ENCODE assay signal across 30 mouse cellular contexts in the genomic region with DNA sequence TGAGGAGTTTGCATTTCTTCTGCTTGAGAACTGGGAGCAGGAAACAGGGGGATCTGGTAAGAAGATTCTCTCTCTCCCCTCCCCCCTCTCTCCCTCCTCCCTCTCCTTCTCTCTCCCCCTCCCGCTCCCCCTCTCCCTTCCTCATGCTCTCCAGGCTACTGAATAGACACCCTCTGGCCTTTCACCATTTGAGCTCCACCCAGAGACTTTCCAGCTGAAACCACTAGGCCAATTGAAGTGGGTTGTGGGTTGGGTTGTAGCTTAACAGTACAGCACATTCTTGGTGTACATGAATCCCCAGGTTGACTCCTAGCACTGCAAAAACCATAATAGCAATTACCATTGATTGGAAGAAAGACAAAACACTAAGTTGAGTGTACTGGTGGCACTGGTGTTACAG.
DNase-seq lines count a peak whose midpoint lies in the region; ATAC-seq and TF ChIP-seq lines count a peak whose summit lies in the region.
"Had no signal": no experiment of that assay in that cellular context is flagged by ENCODE, and none has a peak within 500 bp of the region (broad histone marks: within the 10 kb centered on the region; RNA-seq: fewer than 3 reads in every experiment).

No protein-coding gene starts in this region.

- no peaks in the 10 kb centered on the region for H3K9me3 ChIP-seq in embryonic facial prominence, embryonic 15.5 days (replicated peaks)
- H3K9me3 ChIP-seq in embryonic facial prominence, embryonic 10.5 days, result no peaks in the 10 kb centered on the region
- H3K9me3 ChIP-seq in midbrain, postnatal 0 days (ENCODE audit: low read length), result no peaks in the 10 kb centered on the region
- H3K9me3 ChIP-seq: forebrain, embryonic 12.5 days; heart, embryonic 15.5 days; hindbrain, embryonic 12.5 days; liver, embryonic 15.5 days; lung, embryonic 15.5 days; neural tube, embryonic 13.5 days; stomach, embryonic 15.5 days had no signal

- 0 out of 2 replicates have a peak, but pooled peaks cover 5% of the 10 kb centered on the region for H3K4me1 ChIP-seq in embryonic facial prominence, embryonic 15.5 days
- H3K4me1 ChIP-seq in embryonic facial prominence, embryonic 10.5 days, result 0 out of 2 replicates have a peak, but pooled peaks cover 11% of the 10 kb centered on the region
- H3K4me1 ChIP-seq in midbrain, postnatal 0 days (ENCODE audit: insufficient read depth, low read length), result no peaks in the 10 kb centered on the region
- peaks cover 2% of the 10 kb centered on the region; the same call in 1 of the 2 replicates for H3K4me1 ChIP-seq in lung, adult 2 months (ENCODE audit: control insufficient read depth, insufficient read depth, low read length)
- H3K4me1 ChIP-seq: heart, embryonic 15.5 days; hindbrain, embryonic 12.5 days; neural tube, embryonic 13.5 days; stomach, embryonic 15.5 days had no signal

- no peak for TF ChIP-seq CTCF in midbrain, postnatal 0 days (IDR thresholded peaks at IDR 0.05)
- TF ChIP-seq CTCF in lung, adult 2 months (IDR thresholded peaks at IDR 0.05; ENCODE audit: insufficient read depth, low read length), result no peak

- no peak overlapping the region for H3K4me3 ChIP-seq in embryonic facial prominence, embryonic 15.5 days (replicated peaks)
- H3K4me3 ChIP-seq in embryonic facial prominence, embryonic 10.5 days, result no peak overlapping the region
- H3K4me3 ChIP-seq in midbrain, postnatal 0 days (ENCODE audit: low read depth, low read length), result no peak overlapping the region
- no peak overlapping the region for H3K4me3 ChIP-seq in lung, adult 2 months (replicated peaks; ENCODE audit: extremely low read depth, low read depth, low read length)
- H3K4me3 ChIP-seq: forebrain, embryonic 12.5 days; heart, embryonic 15.5 days; hindbrain, embryonic 12.5 days; liver, embryonic 15.5 days; lung, embryonic 15.5 days; myocyte; neural tube, embryonic 13.5 days; stomach, embryonic 15.5 days had no signal

- no peak overlapping the region for H3K9ac ChIP-seq in embryonic facial prominence, embryonic 15.5 days
- H3K9ac ChIP-seq in midbrain, postnatal 0 days (replicated peaks; ENCODE audit: low read length, poor library complexity, severe bottlenecking), result no peak overlapping the region
- H3K9ac ChIP-seq: forebrain, embryonic 12.5 days; heart, embryonic 15.5 days; hindbrain, embryonic 12.5 days; liver, embryonic 15.5 days; lung, embryonic 15.5 days; neural tube, embryonic 13.5 days; stomach, embryonic 15.5 days had no signal

- no peak for TF ChIP-seq POLR2A in lung, adult 2 months (IDR thresholded peaks at IDR 0.05; ENCODE audit: borderline replicate concordance, extremely low read depth, low read depth, low read length)

- H3K4me2 ChIP-seq in embryonic facial prominence, embryonic 15.5 days (replicated peaks), result no peak overlapping the region
- no peak overlapping the region for H3K4me2 ChIP-seq in midbrain, postnatal 0 days (ENCODE audit: low read depth, low read length, poor library complexity, severe bottlenecking)
- H3K4me2 ChIP-seq: forebrain, embryonic 12.5 days; heart, embryonic 15.5 days; hindbrain, embryonic 12.5 days; liver, embryonic 15.5 days; lung, embryonic 15.5 days; midbrain, embryonic 11.5 days; neural tube, embryonic 13.5 days; stomach, embryonic 15.5 days had no signal

- peak overlapping the region; percentile 18; the same call in 1 of the 2 replicates for H3K27ac ChIP-seq in embryonic facial prominence, embryonic 15.5 days (replicated peaks)
- H3K27ac ChIP-seq in embryonic facial prominence, embryonic 10.5 days (replicated peaks), result no peak overlapping the region
- H3K27ac ChIP-seq in midbrain, postnatal 0 days (ENCODE audit: low read depth, low read length), result no peak overlapping the region
- H3K27ac ChIP-seq: forebrain, embryonic 12.5 days; heart, embryonic 15.5 days; hindbrain, embryonic 12.5 days; liver, embryonic 15.5 days; lung, embryonic 15.5 days; neural tube, embryonic 13.5 days; stomach, embryonic 15.5 days had no signal

- 45% methylated on average over 1 of the region's 1 CpGs for WGBS in embryonic facial prominence, embryonic 15.5 days
- WGBS in embryonic facial prominence, embryonic 10.5 days, result 64% methylated on average over 1 of the region's 1 CpGs
- 79% methylated on average over 1 of the region's 1 CpGs for WGBS in midbrain, postnatal 0 days
- 85% methylated on average over 1 of the region's 1 CpGs for WGBS in lung, adult 2 months

- no peak for DNase-seq in embryonic facial prominence, embryonic 10.5 days (ENCODE audit: low spot score)
- DNase-seq in T-cell, adult 2 months (ENCODE audit: low spot score), result peak; percentile 32
- peak; percentile 27 to 28 for DNase-seq in thymus, postnatal 10 days (ENCODE audit: low spot score in 2 of 2)
- DNase-seq in frontal cortex, postnatal 25 days (ENCODE audit: low spot score in 2 of 2), result no peak
- DNase-seq in midbrain, postnatal 0 days (ENCODE audit: low spot score), result no peak
- no peak for DNase-seq in lung, adult 2 months
- DNase-seq: adrenal gland, postnatal 25 days; cerebellum, adult 11-12 months; cerebellum, adult 9-11 months; gastrocnemius, postnatal 14 days; heart, postnatal 36 days; kidney, adult 9 months; kidney, postnatal 10 days; layer of hippocampus, adult 9-11 months; lung, postnatal 36 days; retina, postnatal 1 day; right cerebral cortex, postnatal 14 days had no signal

- no peaks in the 10 kb centered on the region for H3K27me3 ChIP-seq in embryonic facial prominence, embryonic 15.5 days
- H3K27me3 ChIP-seq in embryonic facial prominence, embryonic 10.5 days (replicated peaks; ENCODE audit: low read depth, poor library complexity, severe bottlenecking), result no peaks in the 10 kb centered on the region
- H3K27me3 ChIP-seq in midbrain, postnatal 0 days (ENCODE audit: insufficient read depth, low read length), result no peaks in the 10 kb centered on the region
- H3K27me3 ChIP-seq: forebrain, embryonic 12.5 days; heart, embryonic 15.5 days; hindbrain, embryonic 12.5 days; liver, embryonic 15.5 days; lung, embryonic 15.5 days; neural tube, embryonic 13.5 days; Patski; stomach, embryonic 15.5 days had no signal

- no peaks in the 10 kb centered on the region for H3K36me3 ChIP-seq in embryonic facial prominence, embryonic 15.5 days
- H3K36me3 ChIP-seq in embryonic facial prominence, embryonic 10.5 days (replicated peaks), result no peaks in the 10 kb centered on the region
- no peaks in the 10 kb centered on the region for H3K36me3 ChIP-seq in midbrain, postnatal 0 days (ENCODE audit: insufficient read depth, low read length)
- H3K36me3 ChIP-seq: forebrain, embryonic 12.5 days; heart, embryonic 15.5 days; hindbrain, embryonic 12.5 days; liver, embryonic 15.5 days; lung, embryonic 15.5 days; neural tube, embryonic 13.5 days; stomach, embryonic 15.5 days had no signal

- no peak; the same call in 1 of the 2 replicates for ATAC-seq in embryonic facial prominence, embryonic 15.5 days (ENCODE audit: insufficient number of reproducible peaks, low FRiP score, low TSS enrichment, low read depth)
- no peak for ATAC-seq in midbrain, postnatal 0 days (ENCODE audit: low FRiP score)
- ATAC-seq: intestine, postnatal 0 days; midbrain, embryonic 16.5 days; Patski had no signal

Comparison
In these comparisons a context has a peak if more than half of its experiments do, and no peak if none do; other contexts are left out.
1. DNase-seq: peak in T-cell, adult 2 months (single experiment) and thymus, postnatal 10 days (2 of 2); none in embryonic facial prominence, embryonic 10.5 days (single experiment), frontal cortex, postnatal 25 days (0 of 2), midbrain, postnatal 0 days (single experiment) and lung, adult 2 months (single experiment).